Mouse (Mus musculus) urinary bladder, postnatal 0 days (tissue): Measurements from ENCODE around the gene Cby3. TPM values are rescaled to one million over a fixed set of nuclear protein-coding genes. Genes with fewer than 3 reads are reported as not detected.

Experiments used
- microRNA counts: library from miRNA; unstranded; fragments of <30 nt; microRNA quantifications from one replicate; lab custom pipeline; 2016
- microRNA-seq: library from miRNA; unstranded; fragments of <30 nt; microRNA quantifications from one replicate; pipeline ENCODE4, GENCODE M21; 2016
- polyA plus RNA-seq: library from polyadenylated mRNA; unstranded; fragments of >200 nt; fragmentation: Nextera tagmentation; extraction: Ambion mirVana; gene quantifications from 2 replicates; pipeline ENCODE4 v1.2.1, GENCODE M21; 2015

Gene Cby3
- polyA plus RNA-seq = 0.31 and 0.45 TPM in 2 replicates

DNA sequence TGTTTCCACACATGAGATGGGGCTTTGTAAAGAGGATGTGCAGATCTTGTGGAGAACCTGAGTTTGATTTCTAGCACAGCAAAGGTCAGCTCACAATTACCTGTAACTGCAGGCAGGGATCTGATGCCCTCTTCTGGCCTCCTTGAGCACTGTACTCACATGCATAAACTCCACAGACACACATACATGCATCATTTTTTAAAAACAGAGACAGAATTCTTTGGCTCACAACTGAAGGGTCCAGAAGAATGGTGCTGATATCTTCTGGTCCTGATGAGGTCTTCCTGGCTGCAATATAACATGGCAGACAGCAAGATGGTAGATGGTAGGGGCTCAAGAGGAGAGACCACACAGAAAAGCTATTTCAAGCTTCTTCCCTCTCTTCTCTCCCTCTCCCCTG lies at the start of gene Cby3:
Cby3 (plus strand) TSS at position 301 of the 400 bp plus-strand sequence.

GRCm38 (mm10) chr11:50325496-50326301 lies 28.6 kb upstream of the Cby3 start, which contains the start of gene Canx:
Gene Canx (minus strand): TSS chr11:50325673.

DNA sequence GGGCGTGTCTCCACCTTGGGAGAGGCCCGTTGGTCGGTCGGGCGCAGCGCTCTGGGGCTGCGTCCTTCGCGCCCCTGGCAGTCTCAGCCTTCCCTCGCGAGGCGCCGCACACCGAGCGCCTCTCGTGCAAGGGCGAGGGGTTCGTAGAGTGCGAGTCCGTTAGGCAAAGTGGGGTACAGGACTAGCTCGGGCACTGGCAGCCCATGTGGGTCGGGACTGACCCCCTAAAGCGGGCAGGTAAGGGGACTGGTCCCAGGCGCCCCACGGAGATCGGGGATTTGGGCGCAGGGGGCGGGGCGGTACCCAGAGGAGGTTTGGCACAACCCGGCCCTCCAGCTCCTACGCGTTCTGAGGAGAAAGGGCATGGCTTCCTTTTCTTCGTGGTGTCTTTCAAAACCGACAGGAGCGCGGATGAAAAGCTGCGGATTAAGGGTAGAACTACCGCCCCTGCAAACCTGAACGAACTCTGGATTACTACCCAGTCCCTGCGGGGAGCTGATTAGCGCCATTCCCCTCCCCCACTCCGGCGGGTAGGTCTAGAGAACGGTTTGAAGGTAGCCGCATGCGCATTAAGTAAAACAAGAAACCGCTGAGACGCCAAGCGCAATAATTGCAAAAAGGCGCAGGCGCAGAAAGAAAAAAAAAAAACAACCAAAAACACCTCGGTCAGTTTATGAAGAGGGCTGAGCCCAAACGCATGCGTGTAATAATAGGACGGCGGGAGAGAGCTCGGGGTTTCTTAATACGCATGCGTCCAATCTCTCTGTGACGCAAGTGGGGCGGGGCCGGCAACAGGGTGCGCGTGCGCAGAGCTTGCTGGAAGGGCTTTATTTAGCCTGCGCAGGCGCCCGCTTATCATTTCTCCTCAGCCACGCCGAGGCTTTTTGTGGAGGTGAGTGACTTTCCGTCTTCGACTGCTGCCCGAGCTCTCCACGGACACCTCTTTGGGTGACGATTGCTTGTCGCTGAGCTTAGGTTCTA lies 22.9 kb downstream of the Cby3 start, which contains the start of gene Hnrnph1:
Hnrnph1 (plus strand) TSS at position 80 of the 981 bp plus-strand sequence.

MicroRNA genes within 50 kb of the gene (microRNA counts, 519-probe panel; counts per million panel counts)
- 2,445 counts per million, percentile 34 among the panel's probes with 10 or more counts for microRNA mmu-miR-804 (lab: Ali Mortazavi, UCI)

Small RNAs within 50 kb of the gene (microRNA-seq; reads per million reads assigned to microRNA genes)
- not detected for gene Mir804

Other genes starting within 250 kb of the Cby3 start
- gene Tbc1d9b, start 223.1 kb upstream of the Cby3 start, polyA plus RNA-seq = 21.1 and 23.4 TPM in 2 replicates
- gene Mrnip, start 180.0 kb upstream of the Cby3 start, polyA plus RNA-seq = 5.9 and 6.4 TPM in 2 replicates
- gene Sqstm1, start 143.6 kb upstream of the Cby3 start, polyA plus RNA-seq = 229 and 266 TPM in 2 replicates
- gene Mgat4b, start 143.6 kb upstream of the Cby3 start, polyA plus RNA-seq = 23.9 and 25.8 TPM in 2 replicates
- 8.2 and 41.4 TPM in 2 replicates for gene Ltc4s, start 115.8 kb upstream of the Cby3 start, polyA plus RNA-seq
- 2.7 and 3.1 TPM in 2 replicates for gene Maml1, start 62.2 kb upstream of the Cby3 start, polyA plus RNA-seq
- 179 and 207 TPM in 2 replicates for gene Canx, start 28.8 kb upstream of the Cby3 start, polyA plus RNA-seq
- gene Hnrnph1, start 22.5 kb downstream of the Cby3 start, polyA plus RNA-seq = 123 and 133 TPM in 2 replicates
- gene Rufy1, start 76.7 kb downstream of the Cby3 start, polyA plus RNA-seq = 19.7 and 19.9 TPM in 2 replicates
- gene Adamts2, start 247.6 kb downstream of the Cby3 start, polyA plus RNA-seq = 29.8 and 30.2 TPM in 2 replicates